Mouse (Mus musculus) lung, postnatal 25 days (tissue): Measurements from ENCODE around the gene Mprip.

Experiments
- DNase-seq: peaks from one replicate; pipeline ENCODE4 v3.0.0; 2022; ENCODE audit warnings: low spot score

Mprip gene

GRCm38 (mm10) chr11:59769307-59769706 lies 108.2 kb downstream of the Mprip start:
- no peak for DNase-seq

DNA sequence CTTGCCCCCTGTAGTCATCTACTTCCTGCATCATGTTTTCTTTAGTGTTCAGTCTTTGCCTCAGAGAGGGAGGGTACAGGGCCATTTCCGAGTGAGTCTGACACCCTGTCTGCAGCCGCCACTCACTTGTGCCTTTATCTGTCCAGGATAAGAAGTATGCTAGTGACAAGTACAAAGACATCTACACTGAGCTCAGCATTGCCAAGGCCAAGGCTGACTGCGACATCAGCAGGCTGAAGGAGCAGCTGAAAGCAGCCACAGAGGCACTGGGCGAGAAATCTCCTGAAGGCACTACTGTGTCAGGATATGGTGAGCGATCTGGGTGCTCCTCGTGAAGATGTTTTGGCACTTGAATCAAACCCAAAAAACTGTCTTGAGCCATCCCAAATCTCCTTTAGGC lies 108.6 kb downstream of the Mprip start:
- DNase-seq = no peak

GRCm38 (mm10) chr11:59770753-59771152 lies 109.6 kb downstream of the Mprip start:
- DNase-seq = no peak

DNA sequence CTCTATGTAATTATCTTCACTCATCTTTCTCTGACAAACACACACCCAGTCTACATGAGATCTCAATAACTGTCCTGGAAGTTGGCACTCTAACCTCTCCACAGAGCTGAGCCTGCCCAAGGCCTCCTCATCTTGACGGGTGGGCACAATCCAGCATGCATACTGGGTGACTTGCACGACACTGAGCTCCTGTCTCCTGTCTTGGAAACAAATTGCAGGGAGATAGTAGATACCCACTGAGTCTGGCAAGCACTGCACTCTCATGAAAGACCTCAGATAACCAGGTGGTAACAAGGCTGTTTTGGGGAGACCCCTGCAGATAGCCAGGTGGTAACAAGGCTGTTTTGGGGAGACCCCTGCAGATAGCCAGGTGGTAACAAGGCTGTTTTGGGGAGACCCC lies 111.2 kb downstream of the Mprip start:
- DNase-seq = no peak

- no peak for DNase-seq
Measured at GRCm38 (mm10) chr11:59772902-59773301, 111.8 kb downstream of the Mprip start.

- no peak for DNase-seq
Measured at GRCm38 (mm10) chr11:59774522-59774921, 113.4 kb downstream of the Mprip start.

GRCm38 (mm10) chr11:59775435-59776148 lies 114.5 kb downstream of the Mprip start:
- DNase-seq = no peak

DNA sequence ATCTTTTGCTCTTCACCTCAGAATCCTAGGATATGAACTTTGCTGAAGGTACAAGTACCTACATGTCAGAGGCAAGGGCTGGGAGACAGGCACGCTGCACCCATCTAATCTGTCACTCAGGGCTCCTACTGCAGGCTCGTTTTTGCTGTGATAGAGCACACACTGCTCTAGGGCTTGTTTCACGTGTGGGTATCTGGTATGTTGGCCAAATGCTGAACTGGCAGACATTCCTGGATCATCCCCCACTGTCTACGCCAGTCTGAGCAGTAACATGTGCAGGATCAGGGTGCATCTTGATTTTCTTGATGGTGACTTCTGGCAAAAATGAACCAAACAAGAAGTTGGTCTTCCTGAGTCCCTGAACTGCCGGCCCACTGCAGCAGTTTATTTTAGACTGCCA lies 116.2 kb downstream of the Mprip start:
- DNase-seq = no peak

- DNase-seq = peak; percentile 77
Measured at GRCm38 (mm10) chr11:59778181-59778873, 117.2 kb downstream of the Mprip start.

GRCm38 (mm10) chr11:59778874-59779223 lies 117.7 kb downstream of the Mprip start:
- no peak for DNase-seq

DNA sequence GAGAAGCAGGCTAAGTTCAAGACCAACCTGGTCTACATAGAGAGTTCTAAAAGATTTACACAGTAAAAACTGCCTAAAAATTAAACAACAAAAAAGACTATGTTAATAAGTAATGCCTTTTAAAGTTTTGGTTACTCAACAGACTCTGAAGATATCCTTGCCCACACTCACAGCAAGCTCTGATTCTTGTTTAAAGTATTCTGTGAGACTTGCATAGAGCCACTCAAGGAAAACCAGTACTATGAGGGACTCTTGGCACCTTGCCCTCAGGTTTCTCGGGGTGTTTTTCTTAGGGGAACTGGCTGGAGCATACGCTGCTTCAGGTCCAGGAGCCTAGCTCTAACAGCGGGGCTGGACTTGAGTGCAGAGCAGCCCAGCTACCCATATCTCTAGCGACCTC lies 118.3 kb downstream of the Mprip start:
- DNase-seq = no peak

DNA sequence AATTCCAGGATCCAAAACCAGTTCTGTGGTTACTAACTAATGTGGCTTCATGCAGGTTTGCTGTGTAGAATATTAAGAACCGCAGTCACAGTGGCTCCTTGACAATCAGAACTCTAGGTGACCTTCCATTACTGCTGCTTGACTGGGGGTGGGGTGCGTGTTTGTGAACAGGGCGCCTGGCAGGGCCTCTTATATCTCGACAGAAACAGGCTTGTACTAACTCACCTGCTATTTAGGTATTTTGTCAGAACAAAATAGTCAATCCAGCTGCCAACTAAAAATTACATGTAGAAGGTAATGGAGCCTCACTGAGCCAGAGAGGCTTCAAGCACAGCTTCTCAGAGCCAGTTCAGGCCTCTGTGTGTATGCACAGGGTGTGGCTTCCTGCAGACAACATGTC lies 119.1 kb downstream of the Mprip start:
- no peak for DNase-seq

- DNase-seq = no peak
Measured at GRCm38 (mm10) chr11:59782091-59782590, 121.0 kb downstream of the Mprip start.

DNA sequence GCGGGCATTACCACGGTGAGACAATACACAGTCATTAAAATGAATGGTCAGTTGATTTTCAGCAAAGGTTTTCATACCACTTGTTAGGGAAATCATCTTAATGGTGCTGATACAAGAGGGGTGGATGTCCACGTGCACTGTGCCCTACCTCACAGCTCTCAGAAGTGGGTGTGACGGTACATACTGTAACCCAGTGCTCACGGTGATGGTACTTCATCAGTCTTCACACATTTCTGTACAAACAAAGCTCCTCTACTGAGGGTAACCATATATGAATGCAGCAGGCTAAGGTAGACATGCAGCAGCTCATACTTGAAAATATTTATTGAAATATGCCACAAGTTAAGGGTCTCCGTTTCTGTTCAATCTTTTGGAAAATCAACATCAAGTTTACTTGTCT lies 122.5 kb downstream of the Mprip start:
- peak; percentile 73 for DNase-seq

DNA sequence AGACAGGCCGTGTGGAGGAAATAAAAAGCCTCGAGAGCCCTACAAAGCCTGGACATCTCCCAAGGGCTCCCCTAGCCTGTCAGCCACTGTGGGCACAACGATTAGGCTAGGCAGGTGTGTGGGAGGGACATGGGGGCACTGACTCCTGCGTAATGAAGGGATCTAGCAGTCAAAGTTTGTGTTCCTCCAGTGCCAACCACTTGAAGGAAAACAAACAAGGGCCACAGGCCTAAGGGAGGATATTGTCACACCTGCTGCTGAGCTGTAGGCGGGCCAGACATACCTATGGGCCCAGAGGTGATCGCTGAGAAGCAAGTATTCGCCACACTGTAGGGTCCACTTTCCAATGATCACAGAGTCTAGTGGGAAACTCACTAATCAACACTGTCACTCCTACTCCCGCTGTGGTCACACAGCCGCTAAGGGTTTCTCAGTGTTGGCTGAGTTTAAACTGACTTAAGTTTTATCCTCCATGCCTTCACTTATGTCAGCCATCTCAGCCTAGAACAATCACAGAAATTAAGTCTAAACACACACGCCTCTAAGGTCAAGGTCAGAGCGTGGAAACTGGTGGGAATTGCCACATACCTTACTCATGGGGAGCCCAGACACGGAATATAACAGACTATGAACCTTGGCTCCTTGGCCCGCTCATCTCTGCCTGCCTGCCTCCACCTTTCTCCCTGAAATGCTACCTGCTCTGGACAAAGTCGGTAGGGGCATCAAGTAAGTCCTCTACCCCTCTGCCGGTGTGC lies 125.5 kb downstream of the Mprip start:
- DNase-seq = peak; percentile 26

- peak; percentile 68 for DNase-seq
Measured at GRCm38 (mm10) chr11:59787199-59787781, 126.2 kb downstream of the Mprip start, which contains the start of gene Pld6. Pld6 (minus strand) TSS chr11:59787645.

DNA sequence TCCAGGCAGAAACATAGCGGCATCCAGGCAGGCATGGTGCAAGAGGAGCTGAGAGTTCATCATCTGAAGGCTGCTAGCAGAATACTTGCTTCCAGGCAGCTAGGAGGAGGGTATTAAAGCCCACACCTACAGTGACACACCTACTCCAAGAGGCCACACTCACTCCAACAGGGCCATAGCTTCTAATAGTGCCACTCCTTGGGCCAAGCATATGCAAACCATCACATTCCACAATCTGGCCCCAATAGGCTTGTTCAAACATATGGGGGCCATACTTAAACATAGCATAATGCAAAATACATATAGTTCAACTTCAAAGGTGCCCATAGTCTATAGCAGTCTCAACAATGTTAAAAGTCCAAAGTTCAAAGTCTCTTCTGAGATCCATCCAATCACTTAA lies 128.2 kb downstream of the Mprip start:
- no peak for DNase-seq

- DNase-seq = no peak
Measured at GRCm38 (mm10) chr11:59793390-59793789, 132.3 kb downstream of the Mprip start.

- DNase-seq = no peak
Measured at GRCm38 (mm10) chr11:59800412-59800811, 139.3 kb downstream of the Mprip start.

- no peak for DNase-seq
Measured at GRCm38 (mm10) chr11:59801881-59802280, 140.8 kb downstream of the Mprip start.

- DNase-seq = no peak
Measured at GRCm38 (mm10) chr11:59803516-59803915, 142.4 kb downstream of the Mprip start.

GRCm38 (mm10) chr11:59804409-59805110 lies 143.5 kb downstream of the Mprip start:
- no peak for DNase-seq
